Mouse (Mus musculus): Measurements from ENCODE around the gene Cul1.

GRCm38 (mm10) chr6:47404419-47405382 lies 48.5 kb upstream of the Cul1 start:
- TF ChIP-seq CTCF (IDR thresholded peaks at IDR 0.05; ENCODE audit: control insufficient read depth, insufficient read depth, insufficient read length) (no peak), MYOG (IDR thresholded peaks at IDR 0.05; ENCODE audit: control insufficient read depth, extremely low read depth, insufficient read length) (no peak), MAX (IDR thresholded peaks at IDR 0.05) (no peak), USF1 (IDR thresholded peaks at IDR 0.05; ENCODE audit: low read depth) (no peak)

All from C2C12 (cell line).